Mouse (Mus musculus) heart, postnatal 0 days (tissue): ENCODE measurements around the gene Senp1. TPM values are rescaled to one million over a fixed set of nuclear protein-coding genes. Genes with fewer than 3 reads are reported as not detected.
A peak's percentile ranks its signal among the peaks of the same experiment; 100 is the strongest.

Experiments used
- ATAC-seq: fragments of 200-750 bp; cut with Nextera tagmentation; 2 replicates; pipeline ENCODE4 v1.8.0; 2017; ENCODE audit warnings: low read depth, moderate number of reproducible peaks, moderate library complexity; ENCODE audit not compliant: insufficient read depth
- DNase-seq: peaks from one replicate; pipeline ENCODE4 v3.0.0-alpha.2; 2016; ENCODE audit warnings: low spot score
- H3K27ac ChIP-seq: fragments of 300-500 bp; sonication (generic); 2 replicates; pipeline ENCODE4 v1.5.1; 2014; ENCODE audit warnings: low read depth, mild to moderate bottlenecking
- H3K27me3 ChIP-seq: fragments of 300-500 bp; sonication (generic); 2 replicates; pipeline ENCODE4 v1.6.1; 2014; ENCODE audit warnings: low read length, mixed read lengths; ENCODE audit not compliant: control insufficient read depth, insufficient read depth
- H3K36me3 ChIP-seq: fragments of 300-500 bp; sonication (generic); replicated peaks from 2 replicates; pipeline ENCODE4 v1.6.1; 2014; ENCODE audit warnings: low read length, mixed read lengths; ENCODE audit not compliant: control insufficient read depth, insufficient read depth
- H3K4me1 ChIP-seq: fragments of 300-500 bp; sonication (generic); 2 replicates; pipeline ENCODE4 v1.6.1; 2014; ENCODE audit warnings: antibody characterized with exemption; ENCODE audit not compliant: control insufficient read depth, insufficient read depth
- H3K4me2 ChIP-seq: fragments of 300-500 bp; sonication (generic); 2 replicates; pipeline ENCODE4 v1.6.1; 2014; ENCODE audit warnings: low read depth, mild to moderate bottlenecking, low read length, moderate library complexity
- H3K4me3 ChIP-seq: fragments of 300-500 bp; sonication (generic); 2 replicates; pipeline ENCODE4 v1.5.1; 2014; ENCODE audit warnings: low read depth, low read length
- H3K9ac ChIP-seq: fragments of 300-500 bp; sonication (generic); replicated peaks from 2 replicates; pipeline ENCODE4 v1.6.1; 2014; ENCODE audit warnings: low read depth, low read length, mixed read lengths
- H3K9me3 ChIP-seq: fragments of 300-500 bp; sonication (generic); replicated peaks from 2 replicates; pipeline ENCODE4 v1.6.1; 2016; ENCODE audit warnings: low read length; ENCODE audit not compliant: control insufficient read depth
- CTCF ChIP-seq: IDR thresholded peaks from 2 replicates; pipeline ENCODE4 v1.5.1; 2016; ENCODE audit warnings: antibody characterized with exemption, control low read depth, low read depth
- EP300 ChIP-seq: IDR thresholded peaks from 2 replicates; pipeline ENCODE4 v1.6.1; 2016; ENCODE audit warnings: antibody characterized with exemption, low read depth
- WGBS: fragments of 180-500 bp; shearing (Covaris S2); extraction: QIAGEN DNeasy Blood & Tissue Kit; methylation state at CpG from one replicate; pipeline ENCODE4 v1.1.7; 2014; 5-methylcytosine and 5-hydroxymethylcytosine counted together
- polyA plus RNA-seq: library from polyadenylated mRNA; unstranded; fragments of >200 nt; fragmentation: Nextera tagmentation; extraction: Ambion mirVana; gene quantifications from 2 replicates; pipeline ENCODE4 v1.2.1, GENCODE M21; 2015
- total RNA-seq: library from RNA; depleted of rRNA; stranded (reverse); fragments of >200 nt; gene quantifications from 2 replicates; pipeline ENCODE4 v1.2.3, GENCODE M21; 2014; ENCODE audit warnings: low replicate concordance

The Senp1 gene
- total and polyA plus RNA-seq, 2 experiments from 2014 or later, result 10.1 to 16.7 TPM

GRCm38 (mm10) chr15:98033233-98033748 is 60.3 kb downstream of the Senp1 start:
- no peaks in the 10 kb centered on the region for H3K27me3 ChIP-seq
- WGBS, result 82% methylated on average over 9 of the region's 9 CpGs
- DNase-seq, result no peak
- H3K4me2 ChIP-seq, result no peak overlapping the region
- TF ChIP-seq CTCF (no peak), EP300 (no peak)
- H3K36me3 ChIP-seq, result peaks cover 13% of the 10 kb centered on the region
- no peak for ATAC-seq
- H3K9me3 ChIP-seq, result no peaks in the 10 kb centered on the region
- H3K4me3 ChIP-seq, result no peak overlapping the region
- no peak overlapping the region for H3K9ac ChIP-seq
- H3K4me1 ChIP-seq, result no peaks in the 10 kb centered on the region
- H3K27ac ChIP-seq, result no peak overlapping the region

DNA sequence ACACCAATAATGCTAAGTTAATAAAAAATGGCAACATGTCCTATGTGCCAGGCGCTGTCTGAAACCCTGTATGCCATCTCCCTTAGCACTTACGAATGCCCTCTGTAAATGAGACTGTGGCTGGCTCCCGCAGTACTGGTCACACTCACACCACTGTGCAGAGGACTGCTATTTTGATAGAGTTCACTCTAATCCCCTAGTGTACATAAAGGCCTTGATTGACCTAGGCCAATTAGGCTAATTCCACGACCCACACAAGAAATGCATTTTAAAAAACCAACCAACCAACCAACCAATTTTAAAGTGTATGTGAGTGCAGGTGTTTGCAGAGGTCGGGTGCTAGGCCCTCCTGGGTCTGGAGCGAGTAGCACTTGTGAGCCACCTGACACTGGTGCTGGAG is 63.7 kb downstream of the Senp1 start:
- Histone ChIP-seq H3K9ac (no peak overlapping the region), H3K27me3 (0 out of 2 replicates have a peak, but pooled peaks cover 1% of the 10 kb centered on the region), H3K4me3 (no peak overlapping the region), H3K27ac (no peak overlapping the region), H3K36me3 (no peaks in the 10 kb centered on the region), H3K9me3 (no peaks in the 10 kb centered on the region), H3K4me1 (peaks cover 11% of the 10 kb centered on the region), H3K4me2 (no peak overlapping the region)
- ATAC-seq (no peak), DNase-seq (no peak)
- no peak for TF ChIP-seq EP300
- TF ChIP-seq CTCF, result no peak
- 88% methylated on average over 6 of the region's 6 CpGs for WGBS

GRCm38 (mm10) chr15:98026967-98027904 is 66.3 kb downstream of the Senp1 start:
- TF ChIP-seq CTCF (no peak), EP300 (no peak)
- Histone ChIP-seq H3K9ac (no peak overlapping the region), H3K4me1 (peaks cover 11% of the 10 kb centered on the region), H3K4me2 (no peak overlapping the region), H3K27ac (peak overlapping the region; percentile 51), H3K36me3 (no peaks in the 10 kb centered on the region), H3K9me3 (no peaks in the 10 kb centered on the region), H3K4me3 (no peak overlapping the region), H3K27me3 (0 out of 2 replicates have a peak, but pooled peaks cover 3% of the 10 kb centered on the region)
- ATAC-seq (peak; percentile 84), DNase-seq (peak; percentile 68)
- WGBS, result 23% methylated on average over 12 of the region's 12 CpGs

DNA sequence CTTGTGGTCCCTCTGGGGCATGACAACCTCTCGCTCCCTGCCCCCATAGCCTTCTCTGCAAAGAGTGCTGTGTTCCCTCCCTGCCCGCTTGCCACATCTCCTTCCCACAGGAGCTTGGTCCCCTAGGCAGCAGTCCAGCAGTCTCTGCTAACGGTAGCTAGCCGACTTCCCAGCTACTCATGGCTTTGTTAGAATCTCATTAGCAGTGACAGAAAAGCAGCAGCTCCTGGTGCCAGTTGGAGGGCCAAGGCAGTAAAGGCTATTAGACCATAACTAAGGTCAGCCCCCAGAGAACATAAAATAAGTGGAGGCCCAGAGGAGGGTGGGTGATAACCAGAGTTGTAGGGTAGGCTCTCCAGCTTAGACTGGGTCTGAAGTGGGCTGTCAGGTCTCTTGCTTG is 67.9 kb downstream of the Senp1 start:
- Histone ChIP-seq H3K9me3 (no peaks in the 10 kb centered on the region), H3K4me3 (no peak overlapping the region), H3K36me3 (no peaks in the 10 kb centered on the region), H3K27ac (no peak overlapping the region), H3K9ac (no peak overlapping the region), H3K4me2 (no peak overlapping the region), H3K4me1 (peaks cover 11% of the 10 kb centered on the region), H3K27me3 (0 out of 2 replicates have a peak, but pooled peaks cover 3% of the 10 kb centered on the region)
- 34% methylated on average over 4 of the region's 4 CpGs for WGBS
- DNase-seq (no peak), ATAC-seq (no peak)
- TF ChIP-seq EP300 (no peak), CTCF (no peak)

DNA sequence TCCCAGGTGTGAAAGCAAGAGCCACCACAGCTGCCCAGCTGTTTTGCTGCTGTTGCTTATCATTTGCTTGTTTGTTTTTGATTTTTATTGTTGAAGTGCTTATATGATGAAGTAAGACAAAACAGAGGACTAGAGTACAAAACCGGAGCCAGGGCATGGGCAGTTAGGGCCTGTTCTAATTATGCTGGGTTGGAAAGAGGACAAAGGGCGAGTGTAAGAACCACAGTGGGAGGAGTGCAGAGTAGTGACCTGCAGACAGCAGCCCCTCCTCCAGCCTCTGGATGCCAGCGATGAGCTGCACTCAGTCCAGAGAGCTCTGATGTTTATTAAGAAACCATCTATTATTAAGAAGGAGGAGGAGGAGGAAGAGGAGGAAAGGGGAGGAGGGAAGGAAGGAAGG is 70.4 kb downstream of the Senp1 start:
- Histone ChIP-seq H3K36me3 (no peaks in the 10 kb centered on the region), H3K27me3 (0 out of 2 replicates have a peak, but pooled peaks cover 3% of the 10 kb centered on the region), H3K4me2 (no peak overlapping the region), H3K4me1 (peaks cover 11% of the 10 kb centered on the region), H3K9ac (no peak overlapping the region), H3K9me3 (no peaks in the 10 kb centered on the region), H3K4me3 (no peak overlapping the region), H3K27ac (no peak overlapping the region)
- ATAC-seq (no peak), DNase-seq (no peak)
- 64% methylated on average over 3 of the region's 3 CpGs for WGBS
- TF ChIP-seq CTCF (no peak), EP300 (no peak)
